Comparison of ENCODE assay signal across 27 mouse cellular contexts in the genomic region with DNA sequence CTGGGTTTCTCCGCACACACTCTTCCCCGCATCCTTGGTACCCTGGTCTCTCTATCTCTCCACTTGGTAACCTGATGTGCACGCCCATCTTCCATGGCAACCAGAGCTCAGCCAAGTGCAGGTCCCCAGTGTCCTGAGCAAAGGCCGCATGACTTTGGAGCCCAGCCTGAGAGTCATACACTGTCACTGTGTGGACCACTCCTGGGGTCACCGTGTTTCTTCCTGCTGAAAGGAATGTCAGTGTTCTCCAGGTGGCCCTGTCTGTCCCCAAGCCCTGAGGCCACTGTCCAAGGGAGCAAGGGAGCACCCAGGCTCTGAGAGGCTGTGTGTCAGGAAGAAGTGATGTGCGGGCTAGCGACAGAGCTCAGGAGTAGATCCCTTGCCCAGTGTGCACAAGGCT. TPM values are rescaled to one million over a fixed set of nuclear protein-coding genes. Genes with fewer than 3 reads are reported as not detected.
"Had no signal": no experiment of that assay in that cellular context is flagged by ENCODE, and none has a peak within 500 bp of the region (broad histone marks: within the 10 kb centered on the region; RNA-seq: fewer than 3 reads in every experiment).

No protein-coding gene starts in this region.

- H3K36me3 ChIP-seq: heart, embryonic 10.5 days; hindbrain, embryonic 10.5 days; hindbrain, embryonic 12.5 days; intestine, embryonic 15.5 days; limb, embryonic 13.5 days; limb, embryonic 15.5 days; liver, embryonic 12.5 days had no signal

- H3K4me2 ChIP-seq: heart, embryonic 12.5 days; hindbrain, embryonic 12.5 days; hindbrain, embryonic 14.5 days; intestine, embryonic 15.5 days; limb, embryonic 13.5 days; limb, embryonic 15.5 days; liver, embryonic 12.5 days had no signal

- H3K9me3 ChIP-seq: heart, embryonic 10.5 days; heart, embryonic 12.5 days; hindbrain, embryonic 10.5 days; hindbrain, embryonic 12.5 days; intestine, embryonic 15.5 days; limb, embryonic 13.5 days; limb, embryonic 15.5 days; liver, embryonic 12.5 days had no signal

- H3K4me3 ChIP-seq: gastrocnemius, adult 2 months; heart, embryonic 10.5 days; heart, embryonic 12.5 days; hindbrain, embryonic 10.5 days; hindbrain, embryonic 12.5 days; intestine, embryonic 15.5 days; limb, embryonic 13.5 days; limb, embryonic 15.5 days; liver, embryonic 12.5 days had no signal

- H3K27me3 ChIP-seq: intestine, embryonic 15.5 days; limb, embryonic 13.5 days; limb, embryonic 15.5 days had no signal

- H3K27ac ChIP-seq: gastrocnemius, adult 2 months; heart, embryonic 10.5 days; hindbrain, embryonic 10.5 days; hindbrain, embryonic 12.5 days; hindbrain, embryonic 14.5 days; intestine, embryonic 15.5 days; limb, embryonic 13.5 days; limb, embryonic 15.5 days; liver, embryonic 12.5 days; liver, embryonic 14.5 days had no signal

- H3K9ac ChIP-seq: heart, embryonic 12.5 days; hindbrain, embryonic 12.5 days; hindbrain, embryonic 14.5 days; intestine, embryonic 15.5 days; limb, embryonic 13.5 days; limb, embryonic 15.5 days; liver, embryonic 12.5 days; liver, embryonic 14.5 days had no signal

- DNase-seq: gastrocnemius, adult 2 months; gastrocnemius, postnatal 10 days; gastrocnemius, postnatal 25 days; heart, adult 18-20 months; heart, postnatal 10 days; heart, postnatal 4 days; layer of hippocampus, adult 9-11 months; layer of hippocampus, postnatal 36 days; left cerebral cortex, postnatal 4 days; lung, adult 18-20 months had no signal

- ATAC-seq: forebrain, embryonic 16.5 days; hindbrain, embryonic 16.5 days; inflammation-experienced regulatory T-cells, adult 6 months; intestine, embryonic 15.5 days; intestine, postnatal 0 days; liver, embryonic 12.5 days had no signal

RNA-seq across cellular contexts. Expression of a gene that starts 27.4 kb away (rescaled TPM):
- total RNA-seq: layer of hippocampus, postnatal 14 days had no signal
- polyA plus RNA-seq: heart, embryonic 12.5 days; heart, embryonic 14.5 days; hindbrain, embryonic 12.5 days; hindbrain, embryonic 14.5 days; intestine, embryonic 15.5 days; intestine, postnatal 0 days; limb, embryonic 11.5 days; liver, embryonic 12.5 days had no signal
